Mouse (Mus musculus) right cerebral cortex, postnatal 4 days (tissue): ENCODE results near the gene Sars.

Source experiments
- DNase-seq: peaks from one replicate; pipeline ENCODE4 v3.0.0-alpha.2; 2022

Sars gene

DNA sequence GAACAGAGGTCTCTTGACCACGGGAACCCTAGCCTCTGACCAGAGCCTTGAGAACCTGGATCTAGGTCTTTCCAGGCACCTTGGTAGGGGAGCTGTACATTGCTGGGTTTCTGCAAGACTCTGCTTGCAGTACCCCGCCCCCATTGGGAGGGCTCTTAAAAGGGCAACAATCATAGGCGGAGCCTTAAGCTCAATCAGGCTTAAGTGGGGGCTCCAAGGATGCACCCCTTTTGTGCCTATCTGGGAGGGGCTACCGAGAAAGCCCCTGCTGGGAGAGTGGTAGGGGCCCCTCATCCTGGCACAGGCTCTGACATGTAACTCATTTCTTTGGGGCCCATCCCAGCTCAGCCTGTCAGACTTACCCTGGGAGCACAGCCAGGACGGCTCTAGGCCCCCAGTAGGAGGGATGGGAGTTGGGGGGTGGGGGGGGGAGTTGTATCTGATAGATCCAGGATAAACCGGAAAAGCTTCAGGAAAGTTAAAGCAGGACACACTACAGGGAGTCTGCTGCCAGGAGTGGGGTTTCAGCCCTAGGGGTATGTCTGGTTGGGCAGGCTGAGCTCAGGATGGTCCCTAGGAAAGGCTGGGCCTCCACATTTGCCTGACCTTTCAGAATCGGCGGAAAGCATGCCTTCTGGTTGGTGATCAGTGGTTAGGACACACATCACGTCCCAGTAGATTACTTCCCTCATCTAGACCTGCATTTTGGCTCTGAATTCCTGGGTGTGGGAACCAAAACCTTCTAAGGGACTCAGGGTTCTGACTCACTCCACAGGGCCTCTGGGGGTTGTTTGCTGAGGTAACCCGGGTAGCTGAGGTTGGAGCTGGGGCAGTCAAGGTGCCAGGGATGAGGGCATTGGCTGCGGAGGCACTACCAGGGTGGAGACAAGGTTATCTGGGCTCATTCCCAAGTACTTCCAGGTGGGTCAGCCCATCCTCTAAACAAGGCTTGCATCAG lies 20.9 kb downstream of the Sars start:
- peak; percentile 66 for DNase-seq

- no peak for DNase-seq
Measured at GRCm38 (mm10) chr3:108423006-108423405, 22.0 kb downstream of the Sars start.

- DNase-seq = peak; percentile 86
Measured at GRCm38 (mm10) chr3:108415831-108416223, 29.2 kb downstream of the Sars start.

DNA sequence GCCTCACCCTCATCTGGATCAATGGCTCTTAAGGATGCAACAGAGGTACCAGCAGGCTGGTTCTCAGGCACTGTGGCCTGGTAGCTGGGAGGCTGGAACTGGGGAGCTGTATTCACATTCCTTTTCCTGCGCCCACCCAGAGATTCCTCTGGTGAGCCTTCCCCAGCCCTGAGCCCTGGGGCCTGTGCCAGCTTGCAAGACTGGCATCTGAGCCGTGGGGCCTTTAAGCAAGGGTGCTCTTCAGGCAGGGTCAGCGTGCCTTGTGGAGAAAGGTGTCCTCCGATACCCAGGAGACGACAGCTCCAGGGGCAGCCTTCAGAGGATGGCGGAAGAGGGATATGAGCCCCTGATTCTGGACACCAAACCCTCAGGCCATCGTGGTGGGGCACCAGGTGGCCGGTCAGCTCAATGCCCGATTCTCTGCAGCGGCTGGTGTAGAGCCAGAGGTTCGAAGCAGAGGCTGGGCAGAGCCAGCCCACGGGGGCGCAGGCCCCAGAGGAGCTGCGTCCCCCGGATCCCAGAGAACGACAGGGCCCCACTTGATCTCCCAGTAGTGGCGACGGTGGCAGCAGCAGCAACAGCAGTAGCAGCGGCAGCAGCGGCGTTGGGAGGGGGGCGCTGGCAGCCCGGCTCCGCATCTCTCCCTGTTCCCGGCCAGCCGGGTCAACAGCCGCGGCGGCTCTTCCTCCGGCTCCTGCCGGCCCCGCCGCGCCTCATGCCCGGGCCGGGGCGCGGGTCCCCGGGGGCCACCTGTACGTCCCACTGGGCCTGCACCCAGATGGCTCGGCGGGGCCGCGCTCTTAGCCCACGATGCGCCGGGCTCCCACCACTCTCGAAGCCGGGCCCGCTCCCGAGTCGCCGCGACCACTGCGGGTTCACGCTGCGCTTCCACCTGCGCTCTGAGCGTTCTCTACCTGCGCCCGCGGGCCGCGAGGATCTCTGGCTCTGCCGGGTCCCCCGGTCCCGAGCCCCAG lies 29.9 kb downstream of the Sars start, which contains the start of gene Celsr2:
Gene Celsr2, minus strand, starts transcription at position 696 of the 974 bp plus-strand sequence.
- DNase-seq = peak; percentile 61

DNA sequence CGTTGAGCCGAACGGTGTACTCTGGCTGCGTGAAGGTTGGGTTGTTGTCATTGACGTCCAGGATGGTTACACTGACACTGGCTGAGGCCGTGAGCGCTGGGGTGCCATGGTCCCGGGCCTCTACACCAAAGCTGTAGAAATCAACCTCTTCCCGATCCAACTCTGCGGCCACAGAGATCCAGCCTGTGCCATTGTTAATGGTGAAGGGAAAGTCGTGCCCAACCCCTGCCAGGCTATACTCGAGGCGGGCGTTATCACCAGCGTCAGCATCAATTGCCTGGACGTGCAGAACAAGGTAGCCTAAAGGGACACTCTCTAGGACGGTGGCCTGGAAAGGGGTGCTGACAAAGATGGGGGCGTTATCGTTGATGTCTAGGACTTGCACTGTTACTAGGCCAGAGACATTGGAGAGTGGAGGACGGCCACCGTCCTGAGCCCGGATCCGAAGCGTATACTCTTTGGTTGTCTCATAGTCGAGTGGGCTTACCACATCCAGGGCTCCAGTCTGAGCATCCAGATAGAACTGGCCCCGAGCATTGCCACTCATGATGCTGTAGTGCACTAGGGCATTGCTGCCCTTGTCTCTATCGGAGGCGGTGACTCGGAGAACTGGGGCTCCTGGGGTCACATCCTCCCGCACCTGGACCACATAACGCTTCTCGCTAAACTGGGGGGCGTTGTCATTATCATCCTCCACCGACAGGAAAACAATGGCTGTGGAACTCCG lies 31.2 kb downstream of the Sars start:
- no peak for DNase-seq

GRCm38 (mm10) chr3:108411754-108412121 lies 33.3 kb downstream of the Sars start:
- peak; percentile 54 for DNase-seq

- no peak for DNase-seq
Measured at GRCm38 (mm10) chr3:108411026-108411753, 33.8 kb downstream of the Sars start.

GRCm38 (mm10) chr3:108410359-108410714 lies 34.7 kb downstream of the Sars start:
- DNase-seq = no peak

DNA sequence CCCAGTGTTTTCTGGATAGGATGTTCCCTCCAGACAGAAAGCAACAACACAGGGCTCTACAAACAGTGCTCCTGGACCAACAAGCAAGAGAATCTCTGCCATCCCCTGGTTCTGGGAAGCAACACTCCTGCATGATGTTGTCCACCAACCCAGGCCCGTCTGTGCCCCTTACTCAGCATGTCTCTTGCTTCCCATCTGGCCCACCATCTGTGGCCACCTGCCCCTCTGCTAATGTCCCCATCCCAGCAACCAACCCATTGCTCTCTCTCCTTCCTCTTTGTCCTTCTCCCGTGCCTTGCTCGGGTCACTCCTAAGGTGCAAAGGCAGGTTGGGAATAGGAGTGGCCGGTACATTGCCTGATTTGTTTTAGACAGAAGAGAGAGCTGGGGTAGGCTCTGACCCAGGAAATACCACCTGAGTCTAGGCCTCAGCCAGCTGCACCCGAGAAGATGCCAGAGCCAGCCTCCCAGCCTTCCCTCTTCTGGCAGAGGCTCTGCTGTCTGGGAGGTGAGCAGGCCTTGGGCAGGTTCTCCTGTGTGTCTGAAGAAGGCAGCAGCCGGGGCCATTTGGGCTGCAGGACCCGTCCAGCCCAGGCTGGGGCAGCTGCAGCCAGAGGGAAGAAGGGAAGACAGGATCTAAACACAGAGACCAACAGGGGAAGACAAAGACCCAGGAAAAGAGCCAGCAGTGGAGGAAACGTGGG lies 35.2 kb downstream of the Sars start:
- DNase-seq = no peak

DNA sequence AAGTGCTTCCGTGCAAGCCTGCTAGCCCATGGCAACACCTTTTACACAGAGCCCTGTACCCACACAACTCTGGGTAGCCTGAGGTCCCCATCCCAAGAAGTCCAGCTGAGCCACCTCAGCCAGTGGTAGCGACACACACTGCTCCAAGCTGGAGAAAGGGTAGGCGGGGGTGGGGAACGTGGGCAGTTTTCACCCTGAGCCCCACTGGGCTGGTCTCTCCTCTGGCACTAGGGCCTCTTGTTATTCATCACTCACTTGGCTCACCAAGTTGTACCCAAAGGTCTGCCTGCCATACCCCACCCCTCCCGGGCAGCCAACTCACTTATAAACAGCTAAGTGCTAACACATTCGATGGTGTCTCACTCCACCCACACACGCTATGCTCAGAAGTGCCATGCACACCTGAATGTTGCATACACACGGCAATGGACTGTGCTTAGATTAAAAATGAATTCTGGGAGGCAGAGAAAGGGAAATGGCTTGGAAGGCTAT lies 36.4 kb downstream of the Sars start:
- DNase-seq = no peak

- no peak for DNase-seq
Measured at GRCm38 (mm10) chr3:108406306-108406885, 38.6 kb downstream of the Sars start.

DNA sequence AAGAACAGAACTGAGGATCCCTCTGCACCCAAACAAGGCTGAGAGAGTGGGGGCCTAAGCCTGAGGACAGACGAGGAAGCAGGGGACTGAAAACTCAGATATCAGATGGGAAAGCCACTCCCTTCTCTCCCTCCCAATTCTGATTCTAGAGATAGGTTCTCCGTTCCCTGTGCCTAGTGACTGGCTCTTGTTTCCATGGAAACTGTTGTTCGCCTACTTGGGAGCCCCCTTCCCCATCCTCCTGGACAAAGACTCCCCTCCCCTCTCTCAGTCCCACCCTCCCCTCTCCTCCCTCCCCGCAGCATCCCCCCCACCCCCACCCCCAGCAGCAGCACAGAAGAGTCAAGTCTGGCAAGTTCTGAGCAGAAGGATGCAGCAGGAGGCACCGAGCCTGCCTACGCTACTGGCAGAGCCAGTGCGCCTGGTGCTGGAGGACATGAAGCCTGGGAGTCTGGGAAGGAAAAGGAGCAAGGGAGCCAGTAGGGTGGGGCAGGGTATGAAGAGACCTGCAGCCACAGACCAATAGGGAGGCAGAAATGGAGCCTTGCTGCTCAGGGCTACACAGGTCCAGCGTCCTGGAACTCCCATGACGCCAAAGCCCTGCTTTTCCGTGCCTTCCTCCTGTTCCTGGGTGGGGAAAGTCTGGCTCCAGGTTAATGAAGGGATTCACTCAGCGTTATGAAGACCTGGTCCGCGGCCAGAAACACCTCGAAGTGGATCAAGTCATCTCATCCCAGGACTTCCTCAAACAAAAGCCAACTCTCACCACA lies 39.3 kb downstream of the Sars start:
- DNase-seq = no peak

- no peak for DNase-seq
Measured at GRCm38 (mm10) chr3:108402528-108402920, 42.5 kb downstream of the Sars start.

DNA sequence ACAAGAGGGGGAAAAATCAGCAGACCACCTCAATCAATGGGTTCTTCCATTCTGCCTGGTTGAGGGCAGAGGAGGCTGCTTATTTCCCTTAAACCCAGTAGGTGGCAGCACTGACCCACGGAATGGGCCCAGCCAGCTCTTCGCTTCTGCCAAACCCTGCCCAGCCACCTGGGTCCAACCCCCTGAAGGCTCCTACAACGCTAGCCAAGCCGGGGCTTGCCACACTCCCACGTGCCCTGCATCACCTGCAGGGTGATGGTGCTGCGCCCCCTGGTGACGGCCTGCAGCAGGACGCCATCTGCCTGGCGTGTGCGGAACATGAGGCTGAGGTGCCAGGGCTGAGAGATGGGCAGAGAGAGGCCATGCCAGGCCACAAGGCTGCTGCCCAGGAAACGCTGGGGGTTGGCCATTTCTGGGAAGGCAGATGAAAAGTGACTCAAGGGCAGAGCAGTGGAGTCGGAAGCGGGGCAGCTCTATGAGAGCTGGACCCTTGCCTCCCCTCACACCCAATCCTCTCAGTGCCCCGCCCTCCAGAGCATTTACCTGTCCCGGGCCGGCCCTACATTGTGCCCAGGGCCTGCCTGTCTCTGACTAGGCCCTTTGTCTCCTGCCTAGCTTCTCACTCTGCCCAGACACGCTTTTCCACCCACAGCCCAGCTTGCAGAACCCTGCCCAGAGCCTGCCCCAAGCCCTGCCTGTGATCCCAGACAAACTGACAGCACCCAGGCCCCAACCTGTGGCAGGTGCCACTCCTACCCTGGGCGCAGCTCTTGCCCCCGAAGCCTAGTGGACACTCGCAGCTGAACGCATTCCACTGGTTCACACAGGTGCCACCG lies 43.1 kb downstream of the Sars start:
- peak; percentile 80 for DNase-seq

GRCm38 (mm10) chr3:108400442-108400841 lies 44.6 kb downstream of the Sars start:
- no peak for DNase-seq

GRCm38 (mm10) chr3:108398281-108398680 lies 46.7 kb downstream of the Sars start:
- DNase-seq = no peak

- DNase-seq = no peak
Measured at GRCm38 (mm10) chr3:108392793-108393192, 52.2 kb downstream of the Sars start.

GRCm38 (mm10) chr3:108392299-108392698 lies 52.7 kb downstream of the Sars start:
- no peak for DNase-seq

DNA sequence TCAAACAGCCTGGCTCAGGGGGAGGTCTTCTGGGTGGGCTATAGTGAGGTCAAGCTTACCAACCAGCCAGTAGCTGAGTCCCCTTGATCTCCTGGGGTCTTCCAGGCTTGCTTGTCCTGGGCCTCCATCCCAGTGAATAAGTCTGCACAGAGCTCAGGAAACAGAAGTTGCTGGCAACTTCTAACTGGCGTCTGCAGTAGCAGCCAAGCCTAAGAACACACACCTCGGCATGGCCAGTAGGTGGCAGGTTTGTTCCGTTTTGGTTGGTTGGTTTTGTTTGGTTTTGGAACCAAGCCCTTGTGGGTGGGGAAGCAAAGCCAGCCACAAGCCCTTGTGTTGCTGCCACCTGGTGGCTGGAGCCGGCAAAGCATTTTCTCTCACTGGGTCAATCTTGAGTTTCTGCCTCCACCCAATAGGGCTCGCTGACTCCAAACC lies 55.9 kb downstream of the Sars start:
- peak; percentile 98 for DNase-seq
